Mouse (Mus musculus) hematopoietic stem cell, adult 5-6 weeks (primary cell): ENCODE measurements at regions not wholly inside any gene's neighbourhood (a gene's known extent, or its start where the extent isn't known, plus 50 kb on each side); places are given as distances from the start of the nearest gene placed in this dataset.

Experiments
- ATAC-seq, 2 experiments: fragments of 125-278 bp in 1 of 2; replicated peaks in 1 of 2; 2 replicates each; pipeline ENCODE4 v1.8.0; 2016 to 2017; ENCODE audit warnings: inconsistent platforms in 2 of 2, mild to moderate bottlenecking in 2 of 2, moderate number of reproducible peaks in 2 of 2, low read depth in 1 of 2, moderate TSS enrichment in 1 of 2; ENCODE audit not compliant: low FRiP score in 2 of 2, poor library complexity in 2 of 2, severe bottlenecking in 2 of 2, insufficient read depth in 1 of 2, low TSS enrichment in 1 of 2

DNA sequence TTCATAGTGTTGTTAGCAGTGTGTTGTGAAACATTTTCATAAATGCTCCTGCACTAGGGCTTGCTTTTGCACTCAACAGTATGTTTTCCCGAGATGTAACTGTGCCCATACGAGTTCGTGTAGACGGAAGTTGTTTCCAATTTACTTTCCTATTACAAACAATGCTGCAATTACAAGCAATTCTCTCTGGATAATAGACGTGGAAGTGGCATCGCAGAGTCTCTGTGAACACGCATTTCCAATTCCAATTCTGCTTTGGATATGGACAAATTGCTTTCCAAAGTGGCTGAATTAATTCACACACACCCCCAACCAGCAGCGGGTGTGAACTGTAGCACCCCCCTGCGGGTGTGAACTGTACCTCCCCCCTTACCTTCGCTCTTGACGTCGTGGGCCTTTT lies 250.9 kb upstream of the Dio3 start:
- ATAC-seq, result no peak

DNA sequence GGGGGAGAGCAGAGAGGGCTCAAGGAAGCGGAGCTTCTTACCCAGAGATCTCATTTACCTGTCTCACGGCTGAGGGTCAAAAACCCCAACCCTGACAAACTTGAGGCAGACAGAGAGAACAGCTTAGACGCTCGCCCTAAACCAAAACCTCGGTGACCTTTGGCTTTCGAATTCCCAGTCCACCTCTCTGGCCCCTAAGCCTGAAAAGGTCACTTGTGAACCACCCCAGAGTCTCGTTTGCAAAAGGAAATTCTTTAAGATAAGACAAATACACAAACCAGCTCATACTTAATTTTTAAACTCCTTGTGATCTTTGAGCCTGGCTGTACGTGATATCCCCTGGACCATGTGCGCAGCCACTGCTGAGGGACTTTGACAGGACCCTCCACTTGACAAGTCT lies 250.2 kb upstream of the Dio3 start:
- no peak for ATAC-seq

GRCm38 (mm10) chr12:110031326-110031725 lies 247.5 kb upstream of the Dio3 start:
- no peak for ATAC-seq

GRCm38 (mm10) chr12:110035171-110035570 lies 243.7 kb upstream of the Dio3 start:
- no peak for ATAC-seq

DNA sequence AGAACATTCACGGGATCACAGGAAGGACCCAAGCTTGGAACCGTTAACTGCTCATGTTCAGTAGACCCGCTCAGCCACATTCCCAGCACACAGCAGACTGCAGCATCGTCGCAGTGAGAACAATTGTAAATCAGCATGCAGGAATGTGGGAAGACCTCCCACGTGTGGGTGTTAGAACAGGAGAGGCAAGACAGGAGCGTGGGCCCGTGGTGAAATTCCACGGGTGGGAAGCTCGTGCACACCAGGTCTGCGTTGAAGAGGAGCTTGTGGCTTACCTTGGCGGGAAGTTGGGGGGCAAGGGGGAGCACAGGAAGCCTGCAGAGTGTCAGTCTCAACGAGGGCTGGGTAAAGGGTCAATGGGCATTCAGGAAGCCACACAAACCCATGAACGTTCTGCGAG lies 238.2 kb upstream of the Dio3 start:
- ATAC-seq, result no peak

DNA sequence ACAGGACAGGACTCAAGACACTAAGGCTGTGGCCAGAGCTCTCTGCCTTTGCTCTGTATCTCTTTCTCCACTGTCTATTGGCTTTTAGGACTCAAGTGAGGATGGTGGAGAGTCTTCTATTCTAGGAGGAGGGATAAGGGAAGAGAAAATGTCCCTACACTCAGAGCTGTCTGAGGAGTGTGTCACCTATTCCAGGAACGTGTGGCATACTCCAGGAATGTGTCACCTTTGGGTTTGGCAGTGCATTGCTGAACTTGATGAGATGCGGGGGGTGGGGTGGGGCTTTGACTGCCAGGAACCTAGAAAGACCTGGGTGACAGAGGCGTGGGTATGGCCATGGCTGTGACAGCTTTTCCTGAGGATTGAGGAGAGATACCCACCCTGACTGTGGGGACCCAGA lies 237.1 kb upstream of the Dio3 start:
- no peak for ATAC-seq

GRCm38 (mm10) chr12:110044266-110044665 lies 234.6 kb upstream of the Dio3 start:
- ATAC-seq, result no peak

- no peak for ATAC-seq
Measured at GRCm38 (mm10) chr12:110044721-110045120, 234.1 kb upstream of the Dio3 start.

DNA sequence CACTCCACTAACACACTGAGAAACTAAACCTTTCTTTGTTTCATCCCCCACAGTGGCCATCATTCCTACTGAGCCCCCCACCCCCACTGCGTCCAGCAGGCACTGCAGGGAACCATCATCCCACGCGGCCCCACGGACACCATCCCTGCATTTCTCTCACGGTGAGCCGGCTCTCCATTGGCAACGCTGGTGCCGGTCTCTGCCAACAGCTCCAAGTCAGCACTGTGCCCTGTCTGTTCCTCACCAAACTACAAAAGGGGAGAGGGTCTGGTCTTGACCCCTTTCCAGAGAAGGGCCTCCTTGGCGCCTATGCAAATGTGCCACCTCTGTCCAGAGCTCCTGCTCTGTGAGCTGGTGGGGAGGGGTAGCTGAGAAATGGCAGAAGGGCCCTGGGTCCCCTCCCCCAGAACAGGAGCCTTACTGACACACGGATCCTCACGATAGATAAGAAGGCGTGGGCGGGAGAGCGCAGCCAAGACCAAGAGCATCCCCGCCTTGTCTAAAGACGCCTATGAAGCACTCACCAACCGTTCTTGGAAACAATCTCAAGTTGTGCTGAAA lies 233.0 kb upstream of the Dio3 start:
- ATAC-seq, result no peak

DNA sequence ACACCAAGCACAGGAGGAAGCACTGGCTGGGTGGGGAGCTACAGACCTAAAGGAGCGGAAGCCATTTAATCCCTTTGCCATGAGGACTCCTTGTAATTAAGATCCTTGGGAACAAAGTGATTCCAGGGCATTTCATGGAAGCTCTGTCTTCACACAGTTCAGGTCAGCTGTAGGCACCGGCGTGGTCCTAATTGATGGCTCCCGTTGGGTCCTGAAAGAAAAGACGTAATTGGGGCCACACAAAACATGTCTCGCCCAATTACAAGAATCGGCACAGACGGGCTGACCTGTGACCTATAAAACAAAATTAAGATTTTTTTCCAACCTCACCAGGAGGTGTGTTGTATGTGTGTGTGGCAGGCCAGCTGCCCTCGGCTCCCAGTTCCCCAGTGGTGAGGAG lies 232.3 kb upstream of the Dio3 start:
- no peak for ATAC-seq

DNA sequence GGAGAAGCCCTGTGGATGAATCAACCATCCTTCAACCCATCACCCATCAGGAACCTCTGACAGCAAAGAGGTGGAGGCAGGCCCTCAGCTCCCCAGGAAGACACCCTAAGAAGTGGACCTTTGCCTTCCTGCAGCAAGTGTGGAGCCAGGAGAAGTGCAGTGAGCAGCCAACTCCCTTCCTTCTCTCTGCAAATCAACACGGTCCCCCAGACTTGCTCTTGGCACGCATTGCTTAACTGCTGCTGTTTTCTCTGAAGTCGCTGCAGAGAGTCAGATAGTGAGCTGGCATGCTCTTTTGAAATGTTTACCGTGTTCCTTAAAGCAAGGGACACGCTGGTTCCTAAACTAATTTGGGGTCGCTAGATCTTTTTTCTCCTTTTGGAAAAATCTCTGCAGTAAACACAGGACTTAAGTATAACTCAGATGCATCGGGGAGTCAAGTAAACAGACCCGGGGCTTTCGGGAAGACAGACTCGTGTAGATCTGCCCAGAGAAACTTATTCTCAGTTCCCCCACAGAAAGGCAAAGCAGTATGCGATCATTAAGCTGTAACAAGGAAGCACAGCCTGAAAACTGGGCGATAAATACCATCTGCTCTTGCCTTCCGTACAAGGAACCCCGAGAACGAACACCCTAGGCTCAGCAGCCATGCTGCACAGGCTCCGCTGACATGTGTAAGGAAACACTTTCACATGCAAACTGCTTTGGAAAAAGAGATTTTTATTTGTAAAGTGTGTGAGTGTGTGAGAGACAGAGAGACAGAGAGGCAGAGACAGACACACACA lies 231.2 kb upstream of the Dio3 start:
- ATAC-seq, result no peak

DNA sequence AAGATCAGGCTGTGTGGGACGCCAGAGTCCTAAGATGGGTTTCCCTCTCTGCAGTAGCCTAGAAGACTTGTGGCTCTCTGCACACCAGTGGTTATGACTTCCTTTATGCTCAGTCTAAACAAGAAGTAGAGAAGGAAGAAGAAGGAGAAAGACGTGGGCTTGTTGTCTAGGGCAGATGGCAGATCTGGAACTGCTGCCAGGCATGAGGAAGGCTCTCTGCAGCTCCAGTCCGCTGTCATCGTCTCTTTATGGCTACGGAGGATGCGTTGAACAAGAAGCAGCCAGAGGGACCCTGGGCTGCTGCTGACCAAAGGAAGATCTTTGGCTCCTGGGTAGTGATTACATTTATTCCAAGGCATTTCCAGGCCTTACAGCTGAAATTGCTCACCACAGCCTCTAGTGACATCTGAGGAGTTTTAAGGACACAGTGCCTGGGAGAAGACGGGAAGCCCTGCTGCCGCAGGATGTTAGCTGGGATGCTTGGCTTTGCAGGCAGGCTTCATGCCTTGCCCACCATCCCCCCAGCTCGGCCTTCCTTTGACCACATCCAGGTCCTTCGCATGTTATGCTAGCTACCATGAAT lies 229.6 kb upstream of the Dio3 start:
- ATAC-seq, result no peak

- ATAC-seq, result no peak
Measured at GRCm38 (mm10) chr12:110059321-110059720, 219.5 kb upstream of the Dio3 start.

DNA sequence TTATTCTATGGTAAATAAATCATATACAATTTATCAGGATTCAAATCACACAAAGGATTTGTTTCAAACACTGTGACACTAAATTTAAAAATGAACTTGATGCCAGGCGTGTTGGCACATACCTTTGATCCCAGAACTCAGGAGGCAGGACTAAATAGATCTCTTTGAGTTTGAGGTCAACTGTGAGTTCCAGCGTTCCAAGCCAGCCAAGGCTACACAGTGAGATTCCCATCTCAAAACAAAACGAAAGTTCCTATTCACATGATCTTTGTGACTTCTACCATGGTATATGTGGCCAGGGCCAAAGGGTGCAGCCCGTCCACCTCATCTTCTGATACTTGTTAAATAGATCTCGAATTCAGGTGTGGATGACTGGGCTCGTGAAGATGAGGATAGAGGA lies 216.9 kb upstream of the Dio3 start:
- no peak for ATAC-seq

DNA sequence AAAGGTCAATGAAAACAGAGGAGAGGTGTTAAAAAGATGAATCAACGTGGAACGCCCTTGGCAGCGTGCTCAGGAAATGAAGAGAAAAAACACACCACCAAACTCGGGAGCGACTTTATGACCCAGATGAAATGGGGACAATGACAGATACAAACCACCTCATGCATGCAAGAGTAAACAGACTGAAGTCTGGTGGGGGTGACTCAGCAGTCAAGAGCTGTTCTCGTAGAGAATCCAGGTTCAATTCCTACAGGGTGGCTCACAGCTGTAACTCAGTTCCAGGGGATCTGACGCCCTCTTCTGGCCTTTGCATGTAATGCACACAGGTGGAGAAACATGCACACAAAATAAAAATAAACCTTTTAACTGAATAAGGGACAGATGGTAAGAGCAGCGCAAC lies 215.9 kb upstream of the Dio3 start:
- ATAC-seq, result no peak

DNA sequence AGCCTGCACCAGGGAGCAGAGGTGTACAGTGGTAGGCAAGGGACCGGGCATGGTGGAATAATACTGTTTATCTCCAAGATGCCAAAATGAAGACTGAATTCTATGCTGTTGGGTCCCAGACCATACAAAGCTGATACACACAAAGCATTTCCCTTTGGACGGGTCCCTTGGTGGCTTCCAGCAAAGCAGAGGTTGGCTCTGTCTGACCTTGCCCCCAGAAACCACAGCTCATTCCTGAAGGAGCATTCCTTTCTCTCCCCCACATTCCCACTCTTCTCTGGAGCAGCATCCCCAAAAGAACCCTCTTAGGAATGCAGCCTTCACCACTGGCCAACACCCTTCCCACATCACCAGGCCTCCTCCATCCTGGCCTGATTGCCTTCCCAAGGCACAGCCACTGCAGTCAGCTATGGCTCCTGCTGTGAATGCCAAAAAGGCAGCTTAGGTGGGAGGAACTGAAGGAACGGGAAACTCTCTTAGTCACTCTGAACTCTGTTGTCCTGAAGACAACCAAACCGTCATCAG lies 212.4 kb upstream of the Dio3 start:
- no peak for ATAC-seq

- ATAC-seq, result no peak
Measured at GRCm38 (mm10) chr12:110070506-110070905, 208.4 kb upstream of the Dio3 start.

DNA sequence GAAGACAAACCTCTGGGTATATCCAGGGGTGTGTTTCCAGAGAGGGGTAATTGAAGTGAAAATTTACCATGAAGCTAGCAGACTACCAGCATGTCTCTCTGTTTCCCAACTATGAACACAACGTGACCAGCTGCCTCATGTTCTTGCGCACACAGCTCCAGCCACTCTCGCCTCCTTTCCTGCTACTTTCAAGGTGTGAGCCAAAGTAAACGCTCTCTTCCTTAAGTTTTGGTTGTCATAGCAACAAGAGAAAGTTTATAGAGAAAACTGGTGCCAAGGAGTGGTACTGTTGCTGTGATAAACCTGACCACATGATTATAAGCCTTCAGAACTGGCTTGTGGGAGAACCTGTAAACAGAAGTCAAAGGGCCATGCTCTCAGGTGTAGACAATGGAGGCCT lies 207.0 kb upstream of the Dio3 start:
- ATAC-seq, result no peak

- no peak for ATAC-seq
Measured at GRCm38 (mm10) chr12:110074921-110075320, 203.9 kb upstream of the Dio3 start.
